Mouse (Mus musculus) CH12.LX (cell line): ENCODE data around the gene Clcnka. TPM values are rescaled to one million over a fixed set of nuclear protein-coding genes. Genes with fewer than 3 reads are reported as not detected.

Experiments
- DNase-seq: peaks from one replicate; pipeline ENCODE4 v3.0.0-alpha.2; 2013; ENCODE audit errors: extremely low read depth
- H3K27ac ChIP-seq: 2 replicates; pipeline ENCODE4 v1.5.1; 2012; ENCODE audit warnings: low read depth, mild to moderate bottlenecking, control low read depth, moderate library complexity; ENCODE audit not compliant: insufficient read depth
- H3K27me3 ChIP-seq: replicated peaks from 2 replicates; pipeline ENCODE3; 2012; ENCODE audit warnings: inconsistent platforms
- H3K36me3 ChIP-seq, 2 experiments: replicated peaks in 1 of 2; 2 replicates each; pipeline versions ENCODE3 to v1.6.1; 2012; ENCODE audit warnings: inconsistent platforms in 1 of 2, low read length in 1 of 2, mild to moderate bottlenecking in 1 of 2, mixed read lengths in 1 of 2, moderate library complexity in 1 of 2; ENCODE audit not compliant: control insufficient read depth in 1 of 2, insufficient read depth in 1 of 2
- H3K4me1 ChIP-seq, 2 experiments: 2 replicates each; pipeline ENCODE4 v1.6.1; 2012; ENCODE audit warnings: inconsistent platforms in 1 of 2, moderate library complexity in 1 of 2; ENCODE audit not compliant: insufficient read depth in 2 of 2, control insufficient read depth in 1 of 2
- H3K4me2 ChIP-seq: 2 replicates; pipeline ENCODE4 v1.6.1; 2012; ENCODE audit warnings: low read depth, mild to moderate bottlenecking, control low read depth; ENCODE audit not compliant: poor library complexity, insufficient read depth, severe bottlenecking
- H3K4me3 ChIP-seq, 3 experiments: fragments of 150-350 bp in 1 of 3; sonication (generic) in 1 of 3; replicated peaks in 1 of 3; 2 replicates each; pipeline versions ENCODE3 to v1.5.1; 2011 to 2012; ENCODE audit warnings: low read depth in 2 of 3, low read length in 2 of 3, mild to moderate bottlenecking in 2 of 3, moderate library complexity in 2 of 3, control low read depth in 1 of 3, improper control_type of control experiment in 1 of 3, inconsistent platforms in 1 of 3, mixed read lengths in 1 of 3; ENCODE audit not compliant: poor library complexity in 1 of 3
- H3K79me2 ChIP-seq: replicated peaks from 2 replicates; pipeline ENCODE4 v1.6.1; 2012; ENCODE audit warnings: mild to moderate bottlenecking, moderate library complexity; ENCODE audit not compliant: control insufficient read depth, poor library complexity, insufficient read depth, severe bottlenecking; ENCODE audit errors: extremely low read depth
- H3K9ac ChIP-seq: 2 replicates; pipeline ENCODE4 v1.6.1; 2012; ENCODE audit warnings: low read depth, mild to moderate bottlenecking, control low read depth, moderate library complexity; ENCODE audit not compliant: insufficient read depth
- H3K9me3 ChIP-seq: replicated peaks from 2 replicates; pipeline ENCODE3; 2012; ENCODE audit warnings: low read length, inconsistent platforms, mixed read lengths
- BHLHE40 ChIP-seq: IDR thresholded peaks from 2 replicates; pipeline ENCODE4 v1.6.1; 2011; ENCODE audit warnings: mild to moderate bottlenecking, low read depth, low read length, improper control_type of control experiment
- CHD2 ChIP-seq: IDR thresholded peaks from 2 replicates; pipeline ENCODE4 v1.6.1; 2011; ENCODE audit warnings: low read length, improper control_type of control experiment
- CTCF ChIP-seq, 2 experiments: IDR thresholded peaks in 1 of 2; conservative IDR thresholded peaks in 1 of 2; 2 replicates each; pipeline ENCODE4 v1.5.1; 2011 to 2012; ENCODE audit warnings: low read depth in 2 of 2, low read length in 2 of 2, improper control_type of control experiment in 1 of 2, inconsistent platforms in 1 of 2, mild to moderate bottlenecking in 1 of 2, moderate library complexity in 1 of 2
- E2F4 ChIP-seq: IDR thresholded peaks from 2 replicates; pipeline ENCODE4 v1.6.1; 2011; ENCODE audit warnings: low read depth, low read length, improper control_type of control experiment; ENCODE audit not compliant: insufficient replicate concordance
- ELF1 ChIP-seq: IDR thresholded peaks from 2 replicates; pipeline ENCODE4 v1.6.1; 2014; ENCODE audit warnings: low read depth, mild to moderate bottlenecking, inconsistent platforms, low read length, improper control_type of control experiment
- EP300 ChIP-seq: IDR thresholded peaks from 2 replicates; pipeline ENCODE4 v1.6.1; 2011; ENCODE audit warnings: low read length, improper control_type of control experiment
- HCFC1 ChIP-seq: IDR thresholded peaks from 2 replicates; pipeline ENCODE4 v1.6.1; 2012; ENCODE audit warnings: low read depth, mild to moderate bottlenecking, inconsistent platforms, low read length, improper control_type of control experiment
- IRF4 ChIP-seq: IDR thresholded peaks from 2 replicates; pipeline ENCODE4 v1.6.1; 2014; ENCODE audit warnings: low read depth, mild to moderate bottlenecking, inconsistent platforms, low read length, improper control_type of control experiment
- JUN ChIP-seq: IDR thresholded peaks from 2 replicates; pipeline ENCODE4 v1.6.1; 2011; ENCODE audit warnings: low read depth, mild to moderate bottlenecking, low read length, improper control_type of control experiment, moderate library complexity; ENCODE audit not compliant: insufficient read depth
- JUND ChIP-seq: conservative IDR thresholded peaks from 2 replicates; pipeline ENCODE4 v1.6.1; 2011; ENCODE audit warnings: low read depth, low read length, improper control_type of control experiment
- KAT2A ChIP-seq: IDR thresholded peaks from 2 replicates; pipeline ENCODE4 v1.6.1; 2012; ENCODE audit warnings: low read length, improper control_type of control experiment, inconsistent platforms; ENCODE audit not compliant: insufficient replicate concordance
- MAFK ChIP-seq: IDR thresholded peaks from 2 replicates; pipeline ENCODE4 v1.6.1; 2011; ENCODE audit warnings: low read length, improper control_type of control experiment; ENCODE audit not compliant: insufficient replicate concordance
- MAX ChIP-seq: IDR thresholded peaks from 2 replicates; pipeline ENCODE4 v1.6.1; 2011; ENCODE audit warnings: low read length, improper control_type of control experiment
- MAZ ChIP-seq: IDR thresholded peaks from 2 replicates; pipeline ENCODE4 v1.6.1; 2012; ENCODE audit warnings: low read depth, mild to moderate bottlenecking, inconsistent platforms, low read length, improper control_type of control experiment, moderate library complexity
- MEF2A ChIP-seq: IDR thresholded peaks from 2 replicates; pipeline ENCODE4 v1.6.1; 2014; ENCODE audit warnings: low read depth, mild to moderate bottlenecking, inconsistent platforms, low read length, improper control_type of control experiment, borderline replicate concordance
- MXI1 ChIP-seq: IDR thresholded peaks from 2 replicates; pipeline ENCODE4 v1.6.1; 2011; ENCODE audit warnings: mild to moderate bottlenecking, low read depth, low read length, improper control_type of control experiment
- NELFE ChIP-seq: IDR thresholded peaks from 2 replicates; pipeline ENCODE4 v1.6.1; 2011; ENCODE audit warnings: low read depth, low read length, improper control_type of control experiment
- NRF1 ChIP-seq: IDR thresholded peaks from 2 replicates; pipeline ENCODE4 v1.6.1; 2014; ENCODE audit warnings: low read depth, mild to moderate bottlenecking, inconsistent platforms, low read length, improper control_type of control experiment, moderate library complexity
- PAX5 ChIP-seq: IDR thresholded peaks from 2 replicates; pipeline ENCODE4 v1.6.1; 2012; ENCODE audit warnings: low read length, inconsistent platforms, mixed read lengths
- POLR2A ChIP-seq: IDR thresholded peaks from 2 replicates; pipeline ENCODE4 v1.6.1; 2011; ENCODE audit warnings: low read depth, mild to moderate bottlenecking, improper control_type of control experiment, low read length
- POLR2AphosphoS2 ChIP-seq: IDR thresholded peaks from 2 replicates; pipeline ENCODE4 v1.6.1; 2011; ENCODE audit warnings: low read depth, low read length, improper control_type of control experiment
- RCOR1 ChIP-seq: conservative IDR thresholded peaks from 2 replicates; pipeline ENCODE4 v1.6.1; 2012; ENCODE audit warnings: low read depth, mild to moderate bottlenecking, inconsistent platforms, low read length, improper control_type of control experiment
- TBP ChIP-seq: conservative IDR thresholded peaks from 2 replicates; pipeline ENCODE4 v1.6.1; 2011; ENCODE audit warnings: low read depth, low read length, improper control_type of control experiment
- UBTF ChIP-seq: IDR thresholded peaks from 2 replicates; pipeline ENCODE4 v1.6.1; 2012; ENCODE audit warnings: low read depth, mild to moderate bottlenecking, inconsistent platforms, low read length, improper control_type of control experiment, moderate library complexity
- USF2 ChIP-seq: conservative IDR thresholded peaks from 2 replicates; pipeline ENCODE4 v1.6.1; 2011; ENCODE audit warnings: low read depth, low read length, improper control_type of control experiment
- ZMIZ1 ChIP-seq: IDR thresholded peaks from 2 replicates; pipeline ENCODE4 v1.6.1; 2012; ENCODE audit warnings: low read depth, mild to moderate bottlenecking, inconsistent platforms, low read length, improper control_type of control experiment
- dilution Hi-C: fragments of 300-500 bp; cut with MboI; formaldehyde crosslinking; loops from 2 replicates; pipeline ENCODE4 v1.14.3; 2020; ENCODE audit warnings: low sequenced_read_pairs; ENCODE audit not compliant: extremely low pct_unique_long_range_greater_than_20kb, extremely low pct_ligation_motif_present
- in situ Hi-C: fragments of 300-500 bp; cut with MboI; formaldehyde crosslinking; loops from 3 replicates; pipeline ENCODE4 v1.14.3; 2019; ENCODE audit warnings: low sequenced_read_pairs, low pct_ligation_motif_present, low pct_unique_long_range_greater_than_20kb, mixed read lengths
- polyA plus RNA-seq: library from polyadenylated mRNA; unstranded; fragments of >175 nt; gene quantifications from 2 replicates; pipeline ENCODE4 v1.2.1, GENCODE M21; 2012; ENCODE audit warnings: low read depth; ENCODE audit not compliant: insufficient read length
- total RNA-seq, 2 experiments: library from RNA; depleted of rRNA; stranded (reverse); fragments of 300-350 nt in 1 of 2; fragments of >200 nt in 1 of 2; gene quantifications; 2 replicates each; pipeline ENCODE4 v1.2.3; 2012 to 2014

Clcnka gene
- total and polyA plus RNA-seq, 3 experiments, result not detected

GRCm38 (mm10) chr4:141426796-141427745 lies 28.5 kb upstream of the Clcnka start:
- TF ChIP-seq MXI1 (no peak), MAX (no peak), E2F4 (no peak), EP300 (no peak), IRF4 (no peak), ZMIZ1 (no peak), NELFE (no peak), CHD2 (no peak), HCFC1 (no peak), CTCF (conservative IDR thresholded peaks at IDR 0.05 in 1 of 2, IDR thresholded peaks at IDR 0.05 in 1 of 2; ENCODE audit: low read depth in 2 of 2, low read length in 2 of 2) (no peak)
- H3K9ac ChIP-seq, result peak overlapping the region; percentile 41
- no peaks in the 10 kb centered on the region for H3K36me3 ChIP-seq
- H3K4me3 ChIP-seq, result peak overlapping the region in 1 of 3 experiments; percentile 48
- no peak overlapping the region for H3K27ac ChIP-seq
- H3K27me3 ChIP-seq, result peaks cover 1% of the 10 kb centered on the region
- H3K4me1 ChIP-seq, result peaks cover 12 to 36% of the 10 kb centered on the region in 2 experiments
- H3K9me3 ChIP-seq, result no peaks in the 10 kb centered on the region
- dilution Hi-C loops (no loop called here), in situ Hi-C loops (no loop called here)
- no peak for DNase-seq
- peak overlapping the region; percentile 82; the same call in 1 of the 2 replicates for H3K4me2 ChIP-seq
- no peaks in the 10 kb centered on the region for H3K79me2 ChIP-seq

GRCm38 (mm10) chr4:141425484-141426479 lies 27.3 kb upstream of the Clcnka start:
- peak overlapping the region; percentile 50 to 63 (median 58) for H3K4me3 ChIP-seq
- H3K4me1 ChIP-seq, result peaks cover 12 to 40% of the 10 kb centered on the region in 2 experiments
- dilution Hi-C loops, result no loop called here
- H3K36me3 ChIP-seq, result no peaks in the 10 kb centered on the region
- H3K9me3 ChIP-seq, result no peaks in the 10 kb centered on the region
- peak; percentile 89 for DNase-seq
- H3K27me3 ChIP-seq, result peaks cover 1% of the 10 kb centered on the region
- H3K27ac ChIP-seq, result peak overlapping the region; percentile 66; the same call in 1 of the 2 replicates
- H3K79me2 ChIP-seq, result no peaks in the 10 kb centered on the region
- in situ Hi-C loops, result no loop called here
- peak overlapping the region; percentile 41 for H3K9ac ChIP-seq
- H3K4me2 ChIP-seq, result peak overlapping the region; percentile 82
- TF ChIP-seq PAX5 (no peak), NELFE (peak; percentile 59), MAFK (0 out of 2 replicates have a peak, but pooled peaks have one; percentile 27), TBP (peak; percentile 66), MAX (no peak), RCOR1 (0 out of 2 replicates have a peak, but pooled peaks have one; percentile 72), POLR2A (peak; percentile 48), USF2 (no peak), E2F4 (no peak), KAT2A (no peak), IRF4 (peak; percentile 88), MAZ (peak; percentile 97), CHD2 (peak; percentile 87), JUND (no peak), NRF1 (no peak), HCFC1 (peak; percentile 24; the same call in 1 of the 2 replicates), UBTF (0 out of 2 replicates have a peak, but pooled peaks have one; percentile 42), JUN (peak; percentile 46; the same call in 1 of the 2 replicates), EP300 (peak; percentile 90), BHLHE40 (peak; percentile 87), ELF1 (no peak; the same call in 1 of the 2 replicates), POLR2AphosphoS2 (0 out of 2 replicates have a peak, but pooled peaks have one; percentile 62), MEF2A (peak; percentile 99)
